Mouse (Mus musculus) testis, postnatal 14 days (tissue): ENCODE results near the gene 2010300C02Rik.

Source experiments
- DNase-seq: peaks from one replicate; pipeline ENCODE4 v3.0.0; 2021; ENCODE audit warnings: low spot score

Gene 2010300C02Rik

GRCm38 (mm10) chr1:37568379-37568778, 151.5 kb downstream of the 2010300C02Rik start:
- DNase-seq: no peak

GRCm38 (mm10) chr1:37566754-37567153, 153.1 kb downstream of the 2010300C02Rik start:
- DNase-seq: no peak

- DNase-seq: no peak
Observed at GRCm38 (mm10) chr1:37566344-37566743, 153.5 kb downstream of the 2010300C02Rik start.

GRCm38 (mm10) chr1:37565396-37565795, 154.5 kb downstream of the 2010300C02Rik start:
- DNase-seq: no peak

- no peak for DNase-seq
Observed at GRCm38 (mm10) chr1:37561955-37562354, 157.9 kb downstream of the 2010300C02Rik start.
